Mouse (Mus musculus) cerebellum, postnatal 14 days (tissue): Measurements from ENCODE around the gene Mgll.

ENCODE experiments used
- DNase-seq, 2 experiments: peaks; one replicate each; pipeline ENCODE4 v3.0.0; 2021; ENCODE audit warnings: mixed read lengths in 2 of 2

Mgll gene

GRCm38 (mm10) chr6:88831456-88831855 lies 107.2 kb downstream of the Mgll start:
- DNase-seq, result peak; percentile 85 to 86

GRCm38 (mm10) chr6:88832663-88833062 lies 108.5 kb downstream of the Mgll start:
- no peak for DNase-seq

GRCm38 (mm10) chr6:88833340-88834140 lies 109.3 kb downstream of the Mgll start:
- DNase-seq, result peak in 1 of 2 experiments; percentile 56

GRCm38 (mm10) chr6:88835047-88835446 lies 110.8 kb downstream of the Mgll start:
- peak; percentile 64 to 75 for DNase-seq

- peak; percentile 53 to 60 for DNase-seq
Observed at GRCm38 (mm10) chr6:88836178-88836819, 112.1 kb downstream of the Mgll start.

GRCm38 (mm10) chr6:88837999-88838398 lies 113.8 kb downstream of the Mgll start:
- no peak for DNase-seq

- DNase-seq, result no peak
Observed at GRCm38 (mm10) chr6:88838613-88839012, 114.4 kb downstream of the Mgll start.

- DNase-seq, result peak in 1 of 2 experiments; percentile 65
Observed at GRCm38 (mm10) chr6:88839135-88839970, 115.1 kb downstream of the Mgll start.

- DNase-seq, result no peak
Observed at GRCm38 (mm10) chr6:88840211-88840610, 116.0 kb downstream of the Mgll start.

- peak in 1 of 2 experiments; percentile 45 for DNase-seq
Observed at GRCm38 (mm10) chr6:88840791-88841513, 116.7 kb downstream of the Mgll start.

- no peak for DNase-seq
Observed at GRCm38 (mm10) chr6:88841514-88841780, 117.2 kb downstream of the Mgll start.

GRCm38 (mm10) chr6:88841781-88842689 lies 117.8 kb downstream of the Mgll start, which contains the start of gene Abtb1:
TSS of gene Abtb1 (minus strand) at chr6:88841984.
- DNase-seq, result peak; percentile 98 to 99

- peak in 1 of 2 experiments; percentile 73 for DNase-seq
Observed at GRCm38 (mm10) chr6:88842731-88843151, 118.5 kb downstream of the Mgll start.

GRCm38 (mm10) chr6:88843241-88843640 lies 119.0 kb downstream of the Mgll start:
- no peak for DNase-seq

- DNase-seq, result peak in 1 of 2 experiments; percentile 23
Observed at GRCm38 (mm10) chr6:88843781-88844725, 119.8 kb downstream of the Mgll start.

- DNase-seq, result peak in 1 of 2 experiments; percentile 31
Observed at GRCm38 (mm10) chr6:88844901-88845565, 120.8 kb downstream of the Mgll start.

- DNase-seq, result no peak
Observed at GRCm38 (mm10) chr6:88847571-88847970, 123.4 kb downstream of the Mgll start.

GRCm38 (mm10) chr6:88849270-88849669 lies 125.1 kb downstream of the Mgll start:
- peak in 1 of 2 experiments; percentile 60 for DNase-seq

- peak; percentile 66 to 77 for DNase-seq
Observed at GRCm38 (mm10) chr6:88850034-88850433, 125.8 kb downstream of the Mgll start.

GRCm38 (mm10) chr6:88854509-88854908 lies 130.3 kb downstream of the Mgll start:
- DNase-seq, result no peak
